Mouse (Mus musculus): ENCODE measurements at regions not wholly inside any gene's neighbourhood (a gene's known extent, or its start where the extent isn't known, plus 50 kb on each side); places are given as distances from the start of the nearest gene placed in this dataset.
A peak's percentile ranks its signal among the peaks of the same experiment; 100 is the strongest.

DNA sequence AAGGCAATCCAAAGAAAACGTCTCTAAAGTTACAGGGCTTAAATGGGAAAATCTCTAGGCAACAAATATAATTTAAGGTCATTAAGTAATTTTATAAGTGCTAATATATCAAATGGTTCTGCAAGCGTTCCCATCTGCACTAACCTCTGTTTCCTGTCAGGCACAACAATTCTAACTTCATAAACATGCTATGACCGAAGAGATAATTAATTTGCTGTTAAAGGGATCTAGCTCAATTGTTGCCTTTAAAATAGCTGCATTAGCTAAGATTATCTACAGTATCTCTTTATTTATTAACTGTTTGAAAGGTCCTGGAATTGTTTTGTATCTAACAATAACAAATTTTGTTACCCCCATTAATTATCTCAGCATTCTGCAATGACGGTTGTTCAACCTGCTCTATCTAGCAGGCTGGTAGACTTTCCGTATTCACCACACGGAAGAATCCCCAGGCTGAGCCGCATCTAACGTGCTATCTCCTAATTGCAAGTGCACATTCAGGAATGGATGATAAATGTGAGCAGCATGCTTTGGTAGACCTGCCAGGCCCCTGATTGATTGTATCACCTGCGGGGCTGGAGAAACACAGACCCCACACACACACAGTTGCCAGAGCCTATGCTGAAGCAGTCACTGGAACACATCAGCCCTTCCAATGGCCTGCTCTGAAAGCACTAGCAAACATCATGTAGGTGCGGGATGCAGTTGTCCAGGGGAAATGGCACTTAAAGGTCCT lies 274.4 kb downstream of the Nuak1 start:
- TF ChIP-seq POLR2A (IDR thresholded peaks at IDR 0.05; ENCODE audit: borderline replicate concordance, extremely low read depth, insufficient read depth, insufficient read length, poor library complexity, severe bottlenecking): no peak
- TF ChIP-seq CTCF (IDR thresholded peaks at IDR 0.05; ENCODE audit: borderline replicate concordance, extremely low read depth, insufficient read depth, insufficient read length): no peak
- peak; percentile 9 for DNase-seq (ENCODE audit: low read depth)

DNA sequence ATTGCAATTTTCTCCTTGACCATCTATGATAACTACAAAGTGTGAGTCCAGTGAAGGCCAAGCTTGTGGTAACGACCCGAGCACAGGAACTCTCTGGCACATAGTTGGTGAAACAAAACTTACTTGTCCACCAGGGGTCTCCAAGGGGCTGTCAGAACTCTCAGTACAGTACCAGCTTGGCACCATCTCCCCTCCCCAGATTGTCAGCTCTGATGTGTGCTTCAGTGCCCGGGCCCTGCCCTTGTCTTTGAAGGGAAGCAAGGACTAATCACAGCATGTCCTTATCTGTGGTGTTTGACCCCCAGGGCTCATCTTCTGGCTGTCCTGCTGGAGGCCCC lies 273.9 kb downstream of the Nuak1 start:
- DNase-seq (ENCODE audit: low read depth): peak; percentile 74
- peak; percentile 47; the same call in 1 of the 2 replicates for TF ChIP-seq CTCF (IDR thresholded peaks at IDR 0.05; ENCODE audit: borderline replicate concordance, extremely low read depth, insufficient read depth, insufficient read length)
- TF ChIP-seq POLR2A (IDR thresholded peaks at IDR 0.05; ENCODE audit: borderline replicate concordance, extremely low read depth, insufficient read depth, insufficient read length, poor library complexity, severe bottlenecking): no peak

DNA sequence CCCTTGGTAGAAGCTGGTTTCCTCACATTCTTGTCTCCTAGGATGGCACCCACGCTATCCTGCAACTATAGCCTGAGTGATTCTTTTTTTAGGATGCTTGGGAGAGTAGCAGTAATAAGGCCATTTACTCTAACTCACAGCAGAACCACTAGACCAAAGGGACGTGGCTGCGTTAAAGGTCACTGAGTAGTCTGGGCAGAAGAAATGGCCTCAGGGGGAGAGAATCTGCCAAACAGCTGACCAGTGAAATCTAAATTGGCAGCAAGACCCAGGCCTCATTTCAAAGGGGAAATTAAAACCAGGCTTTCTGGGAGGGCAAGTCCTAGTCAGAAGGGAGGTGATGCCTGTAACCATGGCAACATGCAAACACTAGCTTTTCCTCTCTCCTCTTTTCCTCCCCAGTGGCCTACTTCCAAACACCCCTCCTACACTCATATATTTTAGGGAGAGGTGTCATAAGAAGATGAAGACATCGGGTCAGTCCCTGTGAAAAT lies 267.5 kb downstream of the Nuak1 start:
- DNase-seq (ENCODE audit: low read depth): peak; percentile 61
- TF ChIP-seq CTCF (IDR thresholded peaks at IDR 0.05; ENCODE audit: borderline replicate concordance, extremely low read depth, insufficient read depth, insufficient read length) (no peak), POLR2A (IDR thresholded peaks at IDR 0.05; ENCODE audit: borderline replicate concordance, extremely low read depth, insufficient read depth, insufficient read length, poor library complexity, severe bottlenecking) (no peak)

DNA sequence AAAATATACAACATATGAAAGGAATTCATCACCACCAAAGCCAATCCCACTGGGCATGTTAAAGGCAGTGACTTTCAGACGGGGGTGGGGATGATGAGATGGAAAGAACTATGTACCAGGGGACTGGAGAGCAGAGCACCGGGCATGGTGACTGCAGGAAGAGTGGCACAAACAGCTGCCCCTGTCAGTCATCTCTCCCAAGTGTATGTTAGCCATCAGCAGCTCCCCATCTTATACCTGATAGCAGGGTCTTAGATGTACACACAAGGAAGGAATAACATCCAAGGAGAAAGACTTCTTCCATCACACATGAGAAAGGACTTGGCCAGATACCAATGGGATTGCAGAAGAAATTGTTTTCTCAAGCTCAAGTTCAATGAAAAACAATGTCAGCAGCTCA lies 257.2 kb downstream of the Nuak1 start:
- TF ChIP-seq POLR2A (IDR thresholded peaks at IDR 0.05; ENCODE audit: borderline replicate concordance, extremely low read depth, insufficient read depth, insufficient read length, poor library complexity, severe bottlenecking): no peak
- no peak for TF ChIP-seq CTCF (IDR thresholded peaks at IDR 0.05; ENCODE audit: borderline replicate concordance, extremely low read depth, insufficient read depth, insufficient read length)
- DNase-seq (ENCODE audit: low read depth): no peak

DNA sequence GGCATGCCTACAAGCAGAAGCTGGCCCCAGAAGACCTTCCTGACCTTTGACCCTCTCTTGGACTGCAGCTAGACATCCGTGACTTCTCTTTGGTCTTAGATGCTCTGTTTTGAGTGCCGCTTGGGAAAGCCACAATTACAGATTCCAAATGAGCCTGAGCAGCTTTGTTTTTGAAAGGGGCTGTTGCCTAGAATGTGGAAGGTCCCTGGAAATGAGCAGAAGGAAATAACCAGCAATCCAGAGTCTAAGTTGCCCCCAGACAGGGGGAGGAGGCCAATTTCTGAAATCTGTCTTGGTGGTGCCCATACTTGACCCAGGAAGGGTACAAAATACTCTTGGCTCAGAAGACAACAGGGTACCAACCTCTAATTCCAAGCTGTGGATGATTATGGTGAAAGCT lies 253.9 kb downstream of the Nuak1 start:
- TF ChIP-seq POLR2A (IDR thresholded peaks at IDR 0.05; ENCODE audit: borderline replicate concordance, extremely low read depth, insufficient read depth, insufficient read length, poor library complexity, severe bottlenecking) (no peak), CTCF (IDR thresholded peaks at IDR 0.05; ENCODE audit: borderline replicate concordance, extremely low read depth, insufficient read depth, insufficient read length) (no peak)

DNA sequence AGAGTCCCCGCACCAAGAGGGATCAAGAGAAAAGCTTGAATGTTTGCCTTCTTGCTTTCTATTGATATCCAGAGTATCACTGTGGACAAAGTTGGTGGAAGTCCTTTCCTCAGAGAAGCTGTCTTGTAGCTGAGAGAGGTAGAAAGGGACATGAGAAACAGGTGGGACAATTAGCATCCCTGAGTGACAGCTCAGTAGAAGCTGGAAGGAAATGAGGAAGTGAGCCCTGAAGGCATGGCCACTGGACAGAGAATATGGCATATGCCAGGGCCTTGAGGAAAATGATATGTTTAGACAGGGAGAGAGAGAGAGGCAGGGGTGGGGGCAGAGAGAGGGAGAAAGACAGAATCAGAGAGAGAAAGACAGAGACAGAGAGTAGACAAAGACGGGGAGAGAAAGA lies 241.4 kb downstream of the Nuak1 start:
- no peak for TF ChIP-seq CTCF (IDR thresholded peaks at IDR 0.05; ENCODE audit: borderline replicate concordance, extremely low read depth, insufficient read depth, insufficient read length)
- DNase-seq (ENCODE audit: low read depth): no peak

More for the DNA sequence above, 253.9 kb downstream of the Nuak1 start:
- DNase-seq (ENCODE audit: low read depth): no peak

DNA sequence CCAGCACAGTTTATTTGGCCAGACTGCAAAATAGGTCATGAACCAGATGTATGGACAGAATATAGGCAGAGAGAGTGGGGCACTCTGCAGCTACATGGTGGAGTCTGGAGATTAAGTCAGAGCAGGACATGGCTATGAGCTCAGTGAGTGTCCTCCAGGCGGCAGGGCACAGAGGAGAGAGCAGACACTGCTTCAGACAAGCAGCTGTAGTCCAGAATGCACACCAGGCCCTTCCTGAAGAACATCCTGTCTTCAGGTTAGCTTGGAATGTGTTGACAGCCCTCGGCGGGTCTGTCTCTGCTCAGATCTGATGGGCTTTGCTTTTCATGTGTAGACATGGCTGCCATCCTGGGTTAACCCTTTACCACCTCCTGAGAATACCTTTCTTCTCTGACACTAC lies 238.6 kb downstream of the Nuak1 start:
- TF ChIP-seq CTCF (IDR thresholded peaks at IDR 0.05; ENCODE audit: borderline replicate concordance, extremely low read depth, insufficient read depth, insufficient read length) (no peak), POLR2A (IDR thresholded peaks at IDR 0.05; ENCODE audit: borderline replicate concordance, extremely low read depth, insufficient read depth, insufficient read length, poor library complexity, severe bottlenecking) (no peak)
- no peak for DNase-seq (ENCODE audit: low read depth)

DNA sequence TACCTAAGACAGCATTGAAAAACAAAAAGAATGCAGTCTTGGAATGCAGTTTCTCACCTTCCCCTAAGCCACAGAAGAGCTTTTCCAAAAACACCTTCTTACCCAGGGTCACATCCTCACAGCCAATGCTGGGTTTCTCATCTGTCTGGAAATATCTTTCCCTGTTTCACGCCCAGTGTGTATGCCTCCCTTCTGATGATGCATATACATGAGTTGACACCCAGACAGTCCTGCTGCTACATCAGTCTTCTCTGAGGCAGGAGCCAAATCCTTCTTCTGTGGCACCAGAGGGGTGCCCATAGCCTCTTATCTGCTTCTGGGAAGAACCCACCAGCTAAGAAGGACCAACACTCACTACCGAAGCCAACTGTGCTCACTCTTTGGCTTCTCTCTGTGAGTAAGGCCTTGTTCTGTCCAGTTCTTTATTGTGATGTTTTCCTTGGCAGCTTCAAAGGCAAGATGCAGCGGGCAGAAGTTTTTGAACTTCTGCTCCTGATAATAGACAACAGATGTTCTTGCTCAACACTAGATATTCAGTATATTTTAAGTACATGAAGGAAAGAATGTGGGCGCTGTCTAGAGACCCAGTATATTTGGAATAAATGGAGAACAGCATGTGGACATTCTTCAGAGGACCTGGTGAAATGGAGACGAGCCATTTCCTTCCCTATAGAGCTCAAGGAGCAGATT lies 228.2 kb downstream of the Nuak1 start:
- DNase-seq (ENCODE audit: low read depth): peak; percentile 9
- TF ChIP-seq POLR2A (IDR thresholded peaks at IDR 0.05; ENCODE audit: borderline replicate concordance, extremely low read depth, insufficient read depth, insufficient read length, poor library complexity, severe bottlenecking) (no peak), CTCF (IDR thresholded peaks at IDR 0.05; ENCODE audit: borderline replicate concordance, extremely low read depth, insufficient read depth, insufficient read length) (no peak)

DNA sequence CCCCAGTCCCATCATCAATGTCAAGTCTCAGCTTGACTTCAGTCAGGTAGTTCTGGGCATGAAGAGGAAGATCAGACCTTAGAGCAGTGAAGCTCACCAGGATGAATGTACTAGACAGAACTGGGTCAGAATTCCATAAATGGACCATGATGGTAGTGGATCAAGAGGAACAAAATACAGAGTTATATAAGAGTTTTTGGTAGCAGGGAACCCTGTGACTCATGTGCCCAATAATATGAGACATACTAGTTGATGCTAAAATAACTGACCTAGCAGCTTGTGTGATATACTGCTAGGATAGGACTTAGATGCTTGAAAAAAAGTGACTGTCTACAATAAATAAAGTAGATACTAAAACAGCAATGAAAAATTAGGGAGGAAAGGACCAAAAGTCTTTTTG lies 225.6 kb downstream of the Nuak1 start:
- TF ChIP-seq CTCF (IDR thresholded peaks at IDR 0.05; ENCODE audit: borderline replicate concordance, extremely low read depth, insufficient read depth, insufficient read length) (no peak), POLR2A (IDR thresholded peaks at IDR 0.05; ENCODE audit: borderline replicate concordance, extremely low read depth, insufficient read depth, insufficient read length, poor library complexity, severe bottlenecking) (no peak)
- DNase-seq (ENCODE audit: low read depth): no peak

DNA sequence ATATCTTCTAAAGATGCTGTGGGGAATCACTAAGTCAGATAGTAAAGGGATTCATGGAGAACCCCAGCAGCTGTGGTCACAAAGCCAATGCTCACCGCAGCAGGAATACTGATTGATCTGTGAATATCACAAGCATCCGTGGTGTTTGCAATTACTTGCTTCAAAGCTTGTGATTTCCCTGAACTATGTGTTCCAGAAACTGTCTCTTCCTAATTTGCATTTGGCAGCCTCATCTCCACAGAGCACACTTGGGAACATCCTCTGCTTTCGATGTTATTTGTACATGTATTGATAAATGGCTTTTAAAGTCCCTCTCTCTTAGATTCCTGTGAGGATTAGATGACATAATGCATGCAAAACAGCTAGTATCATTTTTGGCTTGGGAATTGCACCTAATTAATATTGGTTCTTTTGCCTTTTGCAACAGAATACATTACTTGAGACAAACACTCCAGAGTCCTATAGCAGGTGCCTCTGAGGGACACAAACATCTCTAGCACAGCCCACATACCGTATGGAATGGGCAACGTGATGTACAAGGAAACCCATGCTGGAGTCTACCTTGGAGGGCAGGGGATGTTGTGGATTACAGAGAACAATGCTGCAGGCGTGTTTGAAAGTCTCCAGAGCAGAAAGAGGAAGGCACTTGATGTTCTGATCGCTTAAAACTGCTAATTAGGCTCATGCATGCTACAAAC lies 211.0 kb downstream of the Nuak1 start:
- peak; percentile 35 for DNase-seq (ENCODE audit: low read depth)
- TF ChIP-seq POLR2A (IDR thresholded peaks at IDR 0.05; ENCODE audit: borderline replicate concordance, extremely low read depth, insufficient read depth, insufficient read length, poor library complexity, severe bottlenecking) (no peak), CTCF (IDR thresholded peaks at IDR 0.05; ENCODE audit: borderline replicate concordance, extremely low read depth, insufficient read depth, insufficient read length) (no peak)

DNA sequence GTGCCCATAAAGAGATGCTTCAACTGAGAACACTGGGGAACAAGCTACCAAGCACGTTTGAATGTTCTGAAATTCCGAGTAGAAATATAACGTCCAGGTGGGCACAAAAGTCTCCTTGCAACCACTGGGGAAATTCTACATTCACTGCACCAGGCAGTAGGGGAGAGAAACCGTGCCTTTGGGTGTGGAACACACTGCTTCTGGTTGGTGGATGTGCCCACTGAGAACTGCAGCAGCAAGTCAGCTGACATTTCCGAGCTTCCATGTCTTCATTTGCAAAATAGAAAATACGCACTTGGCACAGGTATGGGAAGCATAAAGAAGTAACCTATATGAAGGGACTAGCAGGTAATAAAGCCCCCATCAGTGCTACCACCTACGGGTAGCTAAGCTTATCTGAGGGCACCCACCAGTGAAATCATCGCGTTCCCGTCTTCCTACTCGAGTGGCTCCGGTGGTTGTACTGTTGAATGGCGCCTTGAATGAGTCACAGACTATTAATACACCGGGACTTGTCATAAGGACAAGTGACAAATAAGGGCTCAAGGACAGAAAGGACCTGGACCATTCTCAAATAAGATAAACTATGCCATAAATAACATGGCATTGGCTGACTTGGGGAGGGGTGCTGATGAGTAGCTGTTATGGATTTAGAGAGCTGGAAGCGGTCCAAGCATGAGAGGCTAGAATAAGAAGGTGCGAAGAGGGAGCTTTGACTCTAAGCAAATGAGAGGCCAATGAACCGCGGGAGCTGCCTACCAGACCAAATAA lies 210.2 kb downstream of the Nuak1 start:
- no peak for DNase-seq (ENCODE audit: low read depth)
- TF ChIP-seq POLR2A (IDR thresholded peaks at IDR 0.05; ENCODE audit: borderline replicate concordance, extremely low read depth, insufficient read depth, insufficient read length, poor library complexity, severe bottlenecking): no peak
- no peak for TF ChIP-seq CTCF (IDR thresholded peaks at IDR 0.05; ENCODE audit: borderline replicate concordance, extremely low read depth, insufficient read depth, insufficient read length)

All from brain, embryonic 14.5 days (tissue).